Mouse (Mus musculus): ENCODE measurements around the gene Grcc10.

DNA sequence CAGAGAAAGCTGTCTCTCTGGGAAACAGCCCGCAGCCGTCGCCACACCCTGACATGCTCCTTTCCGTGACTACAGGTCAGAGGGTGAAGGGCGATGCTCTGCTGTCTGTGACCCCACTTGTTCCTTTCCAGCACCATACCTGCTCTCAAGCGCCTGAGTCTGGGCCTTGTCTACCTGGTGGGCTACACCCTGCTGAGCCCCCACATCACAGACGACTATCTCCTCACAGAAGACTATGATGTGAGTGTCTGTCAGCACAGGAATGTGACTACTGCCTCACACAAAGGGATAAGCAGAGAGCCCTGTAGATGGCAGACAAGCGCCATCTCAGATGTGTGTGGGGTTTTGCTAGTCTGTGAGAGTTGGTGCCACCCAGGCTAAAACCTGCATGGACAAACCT is 39.8 kb downstream of the Grcc10 start:
- TF ChIP-seq TAL1 (IDR thresholded peaks at IDR 0.05; ENCODE audit: low read length) (no peak), GATA1 (IDR thresholded peaks at IDR 0.05; ENCODE audit: low read length) (no peak)

Data from erythroblast, embryonic 14.5 days (primary cell).